Mouse (Mus musculus) forelimb bud, embryonic 11.5 days (tissue): Measurements from ENCODE around the gene Tmc3.
A peak's percentile ranks its signal among the peaks of the same experiment; 100 is the strongest.

Experiments
- DNase-seq: peaks from one replicate; pipeline ENCODE4 v3.0.0-alpha.2; 2012; ENCODE audit warnings: low read depth, low spot score

The Tmc3 gene

DNA sequence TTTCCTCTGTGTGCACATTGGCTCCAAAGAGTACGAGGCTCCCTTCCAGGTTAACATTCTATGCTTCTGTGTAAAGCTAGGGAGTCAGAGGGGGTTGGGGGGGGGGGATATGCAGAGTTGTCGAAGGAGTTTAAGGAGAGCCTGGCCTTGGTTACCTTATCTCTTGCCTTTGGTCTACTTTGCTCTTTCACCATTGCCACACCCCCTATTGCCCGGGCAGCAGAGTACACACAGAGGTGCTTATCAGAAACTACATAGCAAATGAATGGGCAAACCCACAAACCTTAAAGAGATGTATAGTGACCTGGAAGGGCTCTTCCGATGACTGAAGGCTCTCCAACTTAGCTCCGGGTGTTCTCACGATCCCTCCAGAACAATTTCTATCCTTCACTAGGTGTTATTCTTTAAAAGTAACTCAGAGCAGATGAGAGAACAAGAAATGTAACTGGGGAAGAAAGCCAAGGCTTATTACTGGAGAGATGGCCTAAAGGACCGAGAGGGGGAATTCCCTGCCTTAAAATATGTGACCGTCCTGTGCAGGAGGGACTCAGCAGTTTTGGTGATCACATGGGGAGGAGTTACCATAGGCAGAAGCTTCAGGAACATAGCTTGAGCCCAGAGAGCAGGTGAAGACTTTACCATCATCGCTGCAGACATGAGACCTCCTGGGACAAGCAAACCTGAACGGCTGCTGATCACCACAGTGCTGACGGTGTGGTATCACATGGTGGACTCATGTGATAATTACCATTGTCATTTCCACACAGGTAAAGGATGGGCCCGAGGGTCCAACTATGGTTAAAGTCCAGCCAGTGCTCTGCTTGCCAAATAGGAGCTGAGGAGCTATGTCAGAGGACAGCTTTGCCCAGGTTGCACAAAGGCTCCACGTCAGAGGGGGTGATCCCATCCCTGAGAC is 14.5 kb downstream of the Tmc3 start:
- DNase-seq, result no peak

DNA sequence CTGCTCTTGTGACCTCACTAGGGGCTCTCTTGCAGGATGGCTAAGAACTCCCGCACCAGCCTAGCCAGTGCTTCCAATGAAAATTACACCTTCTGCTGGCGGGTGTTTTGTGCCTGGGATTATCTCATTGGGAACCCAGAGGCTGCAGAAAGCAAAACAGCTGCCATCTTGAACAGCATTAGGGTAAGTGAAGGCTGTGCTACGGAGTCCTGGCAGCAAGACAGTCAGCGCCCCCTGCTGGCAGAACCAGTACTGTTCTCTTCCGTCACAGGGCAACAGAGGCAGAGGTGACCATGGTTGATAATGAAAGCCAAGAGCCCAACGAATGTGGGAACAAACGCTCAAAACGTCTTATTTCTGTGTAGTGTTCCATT is 15.2 kb downstream of the Tmc3 start:
- DNase-seq, result peak; percentile 33

DNA sequence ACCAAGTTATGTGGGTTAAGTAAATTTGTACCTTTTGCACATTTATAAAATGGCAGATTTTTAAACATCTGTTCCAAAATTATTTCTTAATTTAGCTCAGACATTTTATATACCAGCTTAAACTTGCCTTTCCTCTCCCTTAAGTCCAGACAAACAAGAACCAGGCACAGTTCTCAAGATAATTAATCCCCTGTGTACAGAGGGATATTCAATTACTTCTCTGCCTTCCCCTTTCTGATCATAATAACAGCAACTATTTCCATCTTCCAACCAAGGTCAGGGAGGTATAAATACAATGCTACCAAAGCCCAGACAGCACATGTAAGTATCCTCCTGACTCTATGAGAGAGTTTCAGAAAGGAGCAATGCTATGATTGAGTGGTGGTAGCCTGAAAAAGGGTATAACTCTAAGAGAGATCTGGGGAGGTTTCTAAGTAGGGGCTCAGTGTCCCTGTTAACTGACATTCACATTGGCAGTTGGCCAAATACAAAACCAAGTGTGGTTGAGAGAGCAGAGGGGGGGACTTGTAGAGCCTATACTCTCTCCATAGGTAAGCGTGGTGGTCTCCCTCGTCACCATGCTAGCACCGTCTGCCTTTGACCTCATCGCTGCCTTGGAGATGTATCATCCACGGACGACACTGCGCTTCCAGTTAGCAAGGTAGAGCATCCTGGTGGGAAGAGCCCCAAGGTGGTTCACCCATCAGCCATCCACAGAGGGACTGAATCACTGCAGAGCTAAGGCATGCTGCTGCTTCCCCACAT is 19.6 kb downstream of the Tmc3 start:
- DNase-seq, result no peak

DNA sequence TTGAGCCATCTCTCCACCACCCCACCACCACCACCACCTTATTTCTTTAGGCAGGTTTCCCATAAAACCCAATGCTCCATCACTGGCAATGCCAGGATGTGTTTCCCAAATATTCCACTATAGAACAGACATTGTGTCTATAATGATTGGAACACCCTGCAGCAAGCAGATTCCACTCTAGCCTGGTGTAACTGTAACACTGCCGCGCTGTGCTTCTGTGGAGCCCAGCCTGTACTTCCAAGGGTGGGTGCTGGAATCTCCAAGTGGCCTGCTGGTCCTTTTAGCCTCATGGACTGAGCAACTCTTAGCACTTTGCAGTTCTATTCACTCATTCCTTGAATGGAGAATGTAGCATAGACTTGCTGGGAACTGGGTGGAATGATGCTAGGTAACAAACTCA is 22.1 kb downstream of the Tmc3 start:
- no peak for DNase-seq

DNA sequence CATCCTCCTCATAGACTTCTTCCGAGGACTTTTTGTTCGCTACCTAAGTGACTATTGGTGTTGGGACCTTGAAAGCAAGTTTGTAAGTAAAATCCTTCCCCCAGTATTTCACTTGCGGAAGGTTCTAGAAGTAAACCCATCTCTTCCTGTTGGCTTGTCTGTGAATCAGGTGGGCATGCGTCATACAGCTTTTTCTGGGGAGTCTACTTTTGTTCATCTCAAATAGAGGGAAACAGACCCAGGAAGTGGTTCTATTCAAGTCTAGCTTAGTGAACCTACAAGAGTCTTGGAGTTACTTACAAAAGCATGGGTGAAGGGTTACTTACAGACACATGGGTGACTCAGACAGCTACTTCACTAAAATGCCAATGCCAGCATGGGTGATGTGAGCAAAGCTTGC is 25.2 kb downstream of the Tmc3 start:
- no peak for DNase-seq

DNA sequence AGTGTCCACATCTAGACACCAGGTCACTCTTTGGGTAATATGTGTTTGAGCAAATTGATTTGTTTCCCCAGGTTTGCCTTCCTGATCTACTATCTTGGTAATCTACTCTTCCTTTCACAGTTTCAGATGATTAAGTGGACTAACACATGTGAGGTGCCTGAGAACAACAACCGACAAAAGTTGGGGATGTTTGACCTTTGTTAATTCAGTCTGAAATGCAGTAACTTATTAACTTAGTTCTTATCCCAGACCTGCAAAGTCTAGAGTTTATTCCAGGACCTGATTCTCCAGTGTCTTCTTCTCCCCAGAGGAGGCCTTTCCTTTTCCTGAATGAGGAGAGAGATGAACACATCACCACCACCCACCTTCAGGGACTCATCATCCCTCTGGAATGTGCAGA is 27.2 kb downstream of the Tmc3 start:
- DNase-seq, result no peak

DNA sequence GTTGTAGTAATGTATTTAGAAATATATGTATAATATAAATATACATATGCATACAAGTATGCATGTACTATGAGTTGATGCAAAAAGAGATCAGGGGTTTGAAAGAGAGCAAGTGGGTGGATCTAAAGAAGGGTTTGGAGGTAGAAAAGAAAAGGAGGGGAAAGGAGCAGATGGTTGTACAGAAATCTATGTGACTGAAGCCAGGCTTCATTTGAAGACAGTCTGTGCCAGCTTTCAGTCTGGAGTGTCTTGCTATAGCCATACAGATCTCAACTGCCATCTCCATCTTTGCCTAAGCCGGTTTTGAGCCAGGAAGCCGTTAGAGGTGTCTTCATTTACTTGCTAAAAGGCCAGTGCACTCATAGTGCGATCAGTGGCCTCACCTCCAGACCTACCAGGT is 30.5 kb downstream of the Tmc3 start:
- no peak for DNase-seq

DNA sequence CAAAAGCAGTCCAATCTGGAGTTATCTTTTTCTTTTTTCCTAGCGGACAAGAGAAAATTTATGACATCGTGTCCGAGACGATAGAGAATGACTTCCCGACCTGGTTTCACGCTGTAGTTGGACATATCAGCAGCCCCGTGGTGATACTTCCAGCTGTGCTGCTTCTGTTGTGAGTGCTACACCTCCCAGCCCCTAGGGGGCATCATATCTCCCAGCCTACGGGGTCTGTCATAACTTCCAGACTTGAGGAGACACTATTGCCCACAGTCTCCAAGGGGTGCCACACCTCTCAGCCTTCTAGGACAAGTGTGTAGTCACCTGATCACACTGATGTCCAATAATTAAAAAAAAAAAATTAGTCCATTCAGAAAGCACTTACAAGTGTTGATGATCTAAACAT is 31.1 kb downstream of the Tmc3 start:
- no peak for DNase-seq

DNA sequence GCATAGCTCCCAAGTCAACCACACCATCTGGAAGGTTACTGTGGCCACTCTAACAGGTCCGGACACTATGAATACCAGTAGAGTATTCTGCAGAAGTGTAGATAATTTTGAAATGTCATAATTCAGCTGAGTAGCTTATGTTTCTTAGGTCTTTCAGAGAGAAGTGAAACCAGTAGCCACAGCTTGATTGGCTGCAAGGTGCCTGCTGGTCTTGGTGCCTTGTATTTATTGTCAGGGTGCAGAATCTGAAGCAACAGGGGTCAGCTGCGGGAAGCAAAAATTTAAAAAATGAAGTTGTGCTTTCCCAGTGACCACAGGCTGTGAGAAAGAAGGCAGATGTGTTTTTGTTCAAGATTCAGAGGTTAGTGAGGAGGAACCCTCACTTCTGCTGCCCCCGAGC is 31.5 kb downstream of the Tmc3 start:
- DNase-seq, result no peak

DNA sequence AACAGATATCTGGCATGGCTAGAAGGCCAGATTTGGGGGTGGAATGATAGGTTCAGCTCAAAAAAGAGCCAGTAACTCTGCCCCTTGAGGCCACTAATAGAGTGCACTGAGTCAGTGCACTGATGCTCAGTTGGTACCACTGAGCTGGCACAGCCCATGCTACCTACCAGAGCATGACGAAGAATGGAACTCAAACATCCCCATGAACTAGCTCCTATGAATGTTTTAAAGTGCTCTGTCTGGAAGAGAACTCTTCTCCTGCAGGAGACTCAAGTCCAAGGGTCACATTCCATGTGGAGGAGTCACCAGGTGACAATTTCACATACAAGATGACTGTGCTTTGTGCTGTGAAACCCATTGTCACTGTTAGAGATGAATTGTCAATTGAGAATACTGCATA is 34.0 kb downstream of the Tmc3 start:
- no peak for DNase-seq

DNA sequence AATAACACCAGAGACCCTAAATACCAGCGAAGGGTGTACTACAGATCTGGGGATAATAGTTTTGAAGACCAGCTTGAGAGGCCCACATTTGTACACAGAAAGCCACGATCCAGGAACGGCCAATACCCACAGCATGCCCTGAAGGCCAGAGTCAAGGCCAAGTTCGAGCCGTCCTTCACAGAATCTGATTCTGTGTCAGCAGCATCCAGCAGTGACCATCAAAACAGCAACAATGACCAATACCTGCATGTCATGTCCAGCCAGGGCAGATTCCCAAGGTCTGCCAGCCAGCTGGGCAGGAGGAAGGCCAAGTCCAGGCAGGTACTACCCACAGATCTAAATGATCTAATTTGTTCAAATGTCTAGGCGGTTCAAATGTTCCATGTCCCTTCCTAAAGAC is 37.9 kb downstream of the Tmc3 start:
- no peak for DNase-seq

DNA sequence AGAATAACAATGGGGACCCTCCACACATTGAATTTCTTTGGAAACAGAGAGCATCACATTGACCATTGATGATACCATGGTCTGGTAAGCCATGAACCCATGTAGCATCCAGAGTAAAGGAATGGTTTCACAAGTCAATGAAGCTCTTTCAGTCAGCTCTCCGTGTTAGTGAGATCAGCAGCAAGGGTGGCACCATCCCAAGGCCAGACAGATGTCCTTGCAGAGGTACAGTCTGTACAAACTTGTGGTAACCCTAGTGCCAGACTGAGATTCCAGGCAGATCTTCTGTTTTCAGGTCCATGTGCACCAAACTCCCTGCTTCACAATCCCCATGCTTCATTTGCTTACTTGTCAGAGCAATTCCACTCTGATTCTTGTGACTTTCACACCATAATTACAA is 39.3 kb downstream of the Tmc3 start:
- DNase-seq, result no peak

DNA sequence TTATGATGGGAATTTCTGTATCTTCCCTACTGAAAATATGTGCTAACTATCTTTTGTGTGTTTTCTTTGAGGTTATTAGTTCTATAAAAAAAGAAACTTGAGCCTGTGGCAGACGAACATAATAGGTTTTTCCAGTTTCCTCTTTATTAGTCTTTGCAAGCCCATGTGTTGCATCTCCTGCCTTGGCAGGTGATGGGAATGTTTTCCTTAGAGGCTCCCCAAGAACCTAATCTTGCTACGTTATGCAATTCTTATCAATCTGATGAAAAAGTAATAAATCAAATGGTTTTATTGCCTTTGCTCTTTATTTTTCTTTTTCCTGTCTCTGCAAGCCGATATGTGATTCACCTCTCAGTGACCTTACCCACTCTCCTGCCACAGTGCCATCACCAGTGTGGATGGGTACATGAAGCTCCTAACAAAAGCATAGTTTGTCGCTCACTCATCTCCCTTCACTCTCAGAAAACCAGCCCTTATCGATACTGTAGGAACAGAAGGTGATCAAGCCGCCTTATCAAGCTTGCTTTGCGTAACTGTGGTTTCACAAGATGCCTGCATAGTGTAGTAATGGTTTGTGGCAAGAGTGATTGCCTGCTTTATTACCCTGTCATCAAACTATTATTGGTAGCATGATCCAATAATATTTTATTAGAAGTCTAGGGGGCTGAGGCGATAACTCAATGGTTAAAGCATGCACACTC is 42.0 kb downstream of the Tmc3 start:
- DNase-seq, result no peak

DNA sequence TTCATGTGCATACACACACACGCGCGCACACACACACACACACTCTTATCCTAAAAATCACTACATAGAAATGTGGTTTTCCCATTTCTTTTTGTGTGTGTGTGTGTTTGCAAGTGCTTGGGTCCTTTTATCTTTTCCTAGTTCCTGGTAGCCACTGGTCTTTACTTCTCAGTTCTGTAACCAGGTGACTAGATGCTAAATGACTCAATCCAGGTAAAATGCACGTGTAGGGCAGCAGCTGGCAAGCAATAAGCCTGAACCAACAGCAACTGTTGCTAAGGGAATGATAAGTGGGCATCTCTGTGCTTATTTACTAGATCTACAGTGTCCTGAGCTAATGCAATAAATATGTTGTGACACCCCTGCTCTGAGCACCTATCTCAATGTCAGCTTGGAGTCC is 42.6 kb downstream of the Tmc3 start:
- no peak for DNase-seq

DNA sequence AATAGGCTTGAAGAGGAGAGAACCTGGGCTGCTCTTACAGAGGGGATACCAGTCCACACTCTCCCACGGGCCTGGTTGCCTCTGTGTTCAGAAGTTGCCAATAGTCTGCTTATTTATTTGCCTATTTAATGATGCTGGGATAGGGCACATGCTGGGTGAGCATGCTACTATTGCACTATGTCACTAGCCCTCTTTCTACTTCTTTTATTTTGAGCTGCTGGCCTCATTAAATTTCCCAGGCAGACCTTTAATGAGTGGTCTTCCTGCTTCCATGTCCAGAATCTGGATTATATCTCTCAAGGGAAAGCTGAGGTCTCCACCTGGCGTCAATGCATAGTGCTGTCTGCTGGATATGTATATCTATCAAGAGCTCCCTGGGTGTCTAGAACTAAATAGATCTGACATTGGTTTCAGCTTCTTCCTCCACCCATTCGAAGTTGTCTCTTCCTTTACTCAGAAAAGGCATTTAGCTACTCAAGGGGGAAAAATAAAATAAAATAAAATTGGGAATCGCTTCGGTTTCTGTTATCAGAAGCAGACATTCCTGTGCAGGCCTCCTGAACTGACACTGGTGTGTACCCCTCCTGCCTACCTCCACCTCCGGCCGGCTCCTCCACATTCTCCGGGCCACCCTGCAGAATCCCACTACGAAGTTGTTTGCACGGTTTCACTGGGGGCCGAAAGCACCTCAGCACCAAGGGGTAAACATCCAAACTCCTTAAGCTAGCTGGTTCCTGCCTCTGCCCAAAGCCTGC is 46.5 kb downstream of the Tmc3 start:
- peak; percentile 4 for DNase-seq

DNA sequence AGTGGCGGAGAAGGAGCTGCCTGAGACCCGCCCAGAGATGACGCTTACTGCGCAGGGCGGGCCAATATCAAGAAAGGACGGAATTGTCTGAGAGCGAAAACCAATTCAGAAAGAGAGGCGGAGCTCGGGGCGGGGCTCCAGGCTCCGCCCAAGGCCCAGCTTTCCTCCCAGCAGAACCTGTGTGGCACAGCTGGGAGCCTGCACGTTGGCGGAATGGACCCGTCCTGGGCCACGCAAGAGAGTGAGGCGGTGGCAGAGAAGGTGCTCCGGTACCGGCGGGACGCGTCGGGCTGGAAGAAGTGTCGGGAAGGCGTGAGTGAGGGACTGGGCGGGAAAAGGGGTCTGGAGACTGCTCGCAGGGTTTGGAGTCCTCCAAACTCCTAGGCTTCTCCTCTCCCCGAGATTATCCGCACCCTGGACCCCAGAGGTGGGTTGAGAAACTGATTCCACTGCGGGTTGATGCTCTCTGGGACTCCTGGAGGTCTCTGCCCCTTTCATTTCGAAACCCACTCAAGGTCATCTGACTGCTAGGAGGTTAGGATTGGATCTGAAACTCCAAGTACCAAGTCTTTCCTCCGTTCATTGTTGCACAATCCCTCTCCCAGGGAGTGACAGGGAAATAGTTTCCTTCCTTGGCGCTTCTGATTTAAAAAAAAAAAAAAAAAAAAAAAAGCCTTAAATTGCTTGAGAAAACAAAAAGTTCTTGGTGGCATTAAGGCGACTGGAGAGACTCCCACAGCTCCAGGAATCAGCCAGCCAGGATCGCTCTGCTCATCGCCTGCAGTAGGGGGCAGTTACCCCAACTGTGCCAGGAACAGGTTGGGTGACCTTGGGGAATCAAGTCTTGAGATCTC is 47.3 kb downstream of the Tmc3 start, which contains the start of gene Stard5:
Gene Stard5 (plus strand): TSS at position 132 of the 854 bp plus-strand sequence.
- DNase-seq, result peak; percentile 91

DNA sequence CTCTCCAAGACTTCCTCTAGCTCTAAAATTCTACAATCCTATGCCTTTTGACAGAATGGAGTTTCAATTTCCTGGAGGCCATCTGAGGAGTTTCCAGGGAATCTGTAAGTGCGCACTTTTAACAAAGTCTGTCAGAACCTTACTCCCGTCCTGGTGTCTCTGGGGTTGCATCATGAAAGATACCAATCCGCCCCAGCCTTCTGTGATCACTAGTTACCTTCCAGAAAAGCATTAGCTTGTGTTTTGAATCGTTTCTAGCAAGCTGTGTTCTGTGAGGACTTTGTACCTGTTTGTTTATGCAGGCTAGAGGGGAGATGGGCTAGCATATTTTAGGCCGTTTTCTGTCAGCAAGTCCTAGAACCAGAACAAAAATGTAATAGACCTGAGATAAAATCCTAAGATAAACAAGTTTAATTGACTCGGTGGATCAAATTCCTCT is 48.0 kb downstream of the Tmc3 start:
- DNase-seq, result peak; percentile 1

DNA sequence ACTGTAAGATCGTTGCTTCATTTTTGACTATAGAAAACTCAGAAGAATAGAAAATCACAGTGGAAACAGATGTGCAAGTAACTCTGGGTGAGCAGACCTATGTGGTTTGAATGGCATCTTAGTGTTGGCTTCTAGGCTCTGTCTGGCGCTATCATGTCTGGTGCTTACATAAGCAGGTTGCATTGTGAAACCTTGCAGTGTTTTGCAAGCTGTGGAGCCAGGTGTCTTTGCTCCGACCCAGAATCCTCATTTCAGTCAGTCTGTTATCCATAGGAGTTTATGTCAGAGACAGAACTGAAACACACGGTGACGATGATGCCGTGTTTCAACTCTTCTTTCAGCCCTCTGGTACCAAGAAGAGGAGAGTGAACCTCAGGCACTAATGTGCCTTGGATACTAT is 49.1 kb downstream of the Tmc3 start:
- DNase-seq, result no peak

DNA sequence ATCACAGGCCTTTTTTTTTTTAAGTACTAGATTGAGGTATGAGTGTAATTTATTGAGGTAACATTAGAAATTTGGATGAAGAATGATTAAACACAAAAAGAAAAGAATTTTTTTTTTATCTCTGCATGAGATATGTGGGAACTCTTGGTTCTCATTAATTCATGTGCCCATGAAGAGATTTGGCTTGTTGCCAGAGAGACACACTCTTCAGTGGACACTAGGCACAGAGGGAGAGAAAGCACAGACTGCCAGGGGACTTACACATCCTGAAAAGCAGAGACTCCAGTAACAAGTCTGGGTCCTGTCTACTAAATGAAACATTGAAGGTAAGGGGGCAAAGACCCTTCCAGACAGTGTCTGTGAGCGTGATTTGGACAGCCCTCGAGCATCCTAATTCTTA is 51.0 kb downstream of the Tmc3 start:
- no peak for DNase-seq

DNA sequence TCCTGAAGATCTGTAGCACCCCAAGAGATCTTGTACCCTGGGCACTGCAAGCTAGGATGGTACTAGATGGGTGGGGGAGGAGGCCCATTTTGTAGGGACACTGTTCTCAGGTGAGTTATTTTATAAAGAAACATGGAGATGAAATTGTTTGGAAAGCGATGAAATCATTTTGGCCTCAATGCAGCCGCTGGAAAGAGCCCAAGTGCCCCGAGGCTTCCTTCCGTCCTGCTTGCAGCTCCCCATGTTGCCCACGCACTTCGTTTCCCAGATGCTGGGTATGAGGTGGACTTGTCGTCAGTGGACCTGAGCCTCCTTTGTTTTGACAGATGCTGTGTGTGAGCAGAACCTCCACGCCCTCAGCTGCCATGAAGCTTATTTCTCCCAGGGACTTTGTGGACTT is 51.7 kb downstream of the Tmc3 start:
- no peak for DNase-seq
